Mouse (Mus musculus): ENCODE data around the gene Tpcn2. TPM values are rescaled to one million over a fixed set of nuclear protein-coding genes. Genes with fewer than 3 reads are reported as not detected.
A peak's percentile ranks its signal among the peaks of the same experiment; 100 is the strongest.

The Tpcn2 gene
- polyA plus RNA-seq, 1 experiment from 2014 or later, result 2.4 TPM

- Histone ChIP-seq H3K27me3 (ENCODE audit: control insufficient read depth, insufficient read depth, low read length) (no peaks in the 10 kb centered on the region), H3K9me3 (ENCODE audit: control insufficient read depth, low read length) (no peaks in the 10 kb centered on the region), H3K27ac (ENCODE audit: low read depth, low read length) (no peak overlapping the region), H3K4me3 (ENCODE audit: low read depth, low read length) (no peak overlapping the region), H3K4me1 (replicated peaks; ENCODE audit: control insufficient read depth, insufficient read depth, low read length) (no peaks in the 10 kb centered on the region), H3K4me2 (ENCODE audit: low read depth, low read length, severe bottlenecking) (no peak overlapping the region), H3K9ac (ENCODE audit: low read length) (no peak overlapping the region), H3K36me3 (ENCODE audit: control insufficient read depth, insufficient read depth, low read length) (no peaks in the 10 kb centered on the region)
- DNase-seq (ENCODE audit: low spot score), result no peak
- WGBS, result 73% methylated on average over 2 of the region's 2 CpGs
- ATAC-seq (replicated peaks; ENCODE audit: low FRiP score), result no peak
These were observed 8.9 kb upstream of the Tpcn2 start for GRCm38 (mm10) chr7:145292726-145293125.

DNA sequence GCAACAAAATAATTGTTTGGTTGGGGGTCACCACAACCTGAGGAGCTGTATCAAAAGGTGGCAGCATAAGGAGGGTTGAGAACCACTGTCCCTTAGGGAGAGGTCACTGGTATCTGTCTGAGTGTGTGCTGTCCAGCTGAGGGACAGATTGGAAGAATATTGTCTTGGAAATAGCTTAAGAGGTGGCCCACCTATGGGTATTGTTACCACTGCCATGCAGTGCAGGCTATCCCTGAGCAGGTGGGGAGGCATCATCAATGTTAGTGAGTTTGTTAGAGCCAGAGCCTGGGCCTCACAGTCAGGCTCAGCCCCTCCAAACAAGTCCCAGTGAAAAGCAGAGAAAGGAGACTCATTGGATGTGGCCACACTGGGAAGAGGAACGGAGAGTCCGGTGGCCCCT is 8.0 kb upstream of the Tpcn2 start:
- no peaks in the 10 kb centered on the region for H3K9me3 ChIP-seq (ENCODE audit: control insufficient read depth, low read length)
- DNase-seq (ENCODE audit: low spot score), result no peak
- H3K4me3 ChIP-seq (ENCODE audit: low read depth, low read length), result no peak overlapping the region
- WGBS, result 90% methylated on average over 2 of the region's 2 CpGs
- H3K36me3 ChIP-seq (ENCODE audit: control insufficient read depth, insufficient read depth, low read length), result no peaks in the 10 kb centered on the region
- H3K27ac ChIP-seq (ENCODE audit: low read depth, low read length), result no peak overlapping the region
- no peak overlapping the region for H3K9ac ChIP-seq (ENCODE audit: low read length)
- no peak overlapping the region for H3K4me2 ChIP-seq (ENCODE audit: low read depth, low read length, severe bottlenecking)
- no peak for ATAC-seq (replicated peaks; ENCODE audit: low FRiP score)
- H3K4me1 ChIP-seq (replicated peaks; ENCODE audit: control insufficient read depth, insufficient read depth, low read length), result no peaks in the 10 kb centered on the region
- H3K27me3 ChIP-seq (ENCODE audit: control insufficient read depth, insufficient read depth, low read length), result no peaks in the 10 kb centered on the region

GRCm38 (mm10) chr7:145289302-145289701 is 5.5 kb upstream of the Tpcn2 start:
- ATAC-seq (replicated peaks; ENCODE audit: low FRiP score), result no peak
- Histone ChIP-seq H3K4me3 (ENCODE audit: low read depth, low read length) (no peak overlapping the region), H3K4me2 (ENCODE audit: low read depth, low read length, severe bottlenecking) (no peak overlapping the region), H3K9me3 (ENCODE audit: control insufficient read depth, low read length) (no peaks in the 10 kb centered on the region), H3K9ac (ENCODE audit: low read length) (no peak overlapping the region), H3K36me3 (ENCODE audit: control insufficient read depth, insufficient read depth, low read length) (no peaks in the 10 kb centered on the region), H3K4me1 (replicated peaks; ENCODE audit: control insufficient read depth, insufficient read depth, low read length) (no peaks in the 10 kb centered on the region), H3K27ac (ENCODE audit: low read depth, low read length) (no peak overlapping the region), H3K27me3 (ENCODE audit: control insufficient read depth, insufficient read depth, low read length) (no peaks in the 10 kb centered on the region)
- DNase-seq (ENCODE audit: low spot score), result no peak
- WGBS, result 23% methylated on average over 5 of the region's 5 CpGs

GRCm38 (mm10) chr7:145287410-145287809 is 3.6 kb upstream of the Tpcn2 start:
- H3K4me2 ChIP-seq (ENCODE audit: low read depth, low read length, severe bottlenecking), result no peak overlapping the region
- WGBS, result 84% methylated on average over 6 of the region's 6 CpGs
- H3K36me3 ChIP-seq (ENCODE audit: control insufficient read depth, insufficient read depth, low read length), result no peaks in the 10 kb centered on the region
- no peak overlapping the region for H3K27ac ChIP-seq (ENCODE audit: low read depth, low read length)
- ATAC-seq (replicated peaks; ENCODE audit: low FRiP score), result no peak
- H3K4me3 ChIP-seq (ENCODE audit: low read depth, low read length), result no peak overlapping the region
- H3K9ac ChIP-seq (ENCODE audit: low read length), result no peak overlapping the region
- no peaks in the 10 kb centered on the region for H3K27me3 ChIP-seq (ENCODE audit: control insufficient read depth, insufficient read depth, low read length)
- no peaks in the 10 kb centered on the region for H3K4me1 ChIP-seq (replicated peaks; ENCODE audit: control insufficient read depth, insufficient read depth, low read length)
- DNase-seq (ENCODE audit: low spot score), result no peak
- no peaks in the 10 kb centered on the region for H3K9me3 ChIP-seq (ENCODE audit: control insufficient read depth, low read length)

DNA sequence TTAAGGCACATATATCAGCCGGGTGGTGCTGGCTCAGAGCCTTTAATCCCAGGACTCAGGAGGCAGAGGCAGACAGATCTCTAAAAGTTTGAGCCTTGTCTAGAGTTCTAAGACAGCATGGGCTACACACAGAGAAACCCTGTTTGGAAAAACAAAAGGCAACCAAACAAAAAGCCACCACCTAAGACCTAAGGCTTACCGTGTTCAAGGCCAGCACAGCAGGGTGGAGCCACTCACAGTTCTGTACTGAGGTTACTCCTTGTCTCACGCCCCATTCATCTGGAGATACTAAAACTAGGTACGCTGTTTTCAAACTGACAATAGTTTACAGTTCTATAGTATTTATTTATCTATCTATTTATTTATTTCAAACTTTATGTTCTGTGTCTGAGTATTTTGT is 1.7 kb upstream of the Tpcn2 start:
- no peak overlapping the region for H3K4me2 ChIP-seq (ENCODE audit: low read depth, low read length, severe bottlenecking)
- no peaks in the 10 kb centered on the region for H3K9me3 ChIP-seq (ENCODE audit: control insufficient read depth, low read length)
- no peaks in the 10 kb centered on the region for H3K36me3 ChIP-seq (ENCODE audit: control insufficient read depth, insufficient read depth, low read length)
- H3K4me1 ChIP-seq (replicated peaks; ENCODE audit: control insufficient read depth, insufficient read depth, low read length), result no peaks in the 10 kb centered on the region
- no peak overlapping the region for H3K9ac ChIP-seq (ENCODE audit: low read length)
- ATAC-seq (replicated peaks; ENCODE audit: low FRiP score) (no peak), DNase-seq (ENCODE audit: low spot score) (no peak)
- no peak overlapping the region for H3K4me3 ChIP-seq (ENCODE audit: low read depth, low read length)
- 77% methylated on average over 4 of the region's 4 CpGs for WGBS
- no peak overlapping the region for H3K27ac ChIP-seq (ENCODE audit: low read depth, low read length)
- no peaks in the 10 kb centered on the region for H3K27me3 ChIP-seq (ENCODE audit: control insufficient read depth, insufficient read depth, low read length)

GRCm38 (mm10) chr7:145284293-145284692 is 482 bp upstream of the Tpcn2 start:
- H3K4me1 ChIP-seq (replicated peaks; ENCODE audit: control insufficient read depth, insufficient read depth, low read length), result no peaks in the 10 kb centered on the region
- no peak for DNase-seq (ENCODE audit: low spot score)
- no peaks in the 10 kb centered on the region for H3K27me3 ChIP-seq (ENCODE audit: control insufficient read depth, insufficient read depth, low read length)
- H3K27ac ChIP-seq (ENCODE audit: low read depth, low read length), result no peak overlapping the region
- peak overlapping the region; percentile 58; the same call in 1 of the 2 replicates for H3K4me2 ChIP-seq (ENCODE audit: low read depth, low read length, severe bottlenecking)
- ATAC-seq (replicated peaks; ENCODE audit: low FRiP score), result no peak
- H3K9ac ChIP-seq (ENCODE audit: low read length), result no peak overlapping the region
- H3K4me3 ChIP-seq (ENCODE audit: low read depth, low read length), result no peak overlapping the region; the same call in 1 of the 2 replicates
- no peaks in the 10 kb centered on the region for H3K9me3 ChIP-seq (ENCODE audit: control insufficient read depth, low read length)
- WGBS, result 66% methylated on average over 3 of the region's 3 CpGs
- H3K36me3 ChIP-seq (ENCODE audit: control insufficient read depth, insufficient read depth, low read length), result no peaks in the 10 kb centered on the region

DNA sequence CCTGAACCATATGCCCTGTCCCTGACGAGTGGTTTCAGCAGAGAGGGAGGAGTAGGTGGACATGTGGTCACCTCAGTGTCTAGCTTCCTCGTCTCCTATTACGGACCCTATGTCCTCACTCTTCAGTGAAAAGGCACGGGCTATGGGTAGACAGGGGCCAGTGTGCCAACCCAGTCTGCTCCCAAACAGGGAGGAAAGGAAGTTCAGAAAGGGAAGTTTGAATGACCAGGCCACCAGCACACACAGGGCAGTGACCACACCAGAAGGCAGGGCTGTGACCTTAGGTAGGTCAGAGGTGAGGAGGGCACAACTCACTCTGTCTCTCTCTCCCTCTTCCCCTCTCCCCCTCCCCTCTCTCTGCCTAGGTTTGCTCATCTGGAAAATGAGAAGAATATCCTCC is 770 bp downstream of the Tpcn2 start:
- H3K27ac ChIP-seq (ENCODE audit: low read depth, low read length), result no peak overlapping the region
- ATAC-seq (replicated peaks; ENCODE audit: low FRiP score), result 0 out of 2 replicates have a peak, but pooled peaks have one; percentile 3
- no peak for DNase-seq (ENCODE audit: low spot score)

GRCm38 (mm10) chr7:145281396-145281795 is 2.4 kb downstream of the Tpcn2 start:
- H3K27ac ChIP-seq (ENCODE audit: low read depth, low read length), result no peak overlapping the region

More for the DNA sequence above, 770 bp downstream of the Tpcn2 start:
- no peaks in the 10 kb centered on the region for H3K27me3 ChIP-seq (ENCODE audit: control insufficient read depth, insufficient read depth, low read length)
- peak overlapping the region; percentile 48 for H3K4me3 ChIP-seq (ENCODE audit: low read depth, low read length)
- WGBS, result 58% methylated on average over 4 of the region's 4 CpGs
- peak overlapping the region; percentile 55 for H3K9ac ChIP-seq (ENCODE audit: low read length)
- no peaks in the 10 kb centered on the region for H3K9me3 ChIP-seq (ENCODE audit: control insufficient read depth, low read length)
- no peaks in the 10 kb centered on the region; the same call in 1 of the 2 replicates for H3K36me3 ChIP-seq (ENCODE audit: control insufficient read depth, insufficient read depth, low read length)
- H3K4me2 ChIP-seq (ENCODE audit: low read depth, low read length, severe bottlenecking), result peak overlapping the region; percentile 58
- H3K4me1 ChIP-seq (replicated peaks; ENCODE audit: control insufficient read depth, insufficient read depth, low read length), result no peaks in the 10 kb centered on the region

DNA sequence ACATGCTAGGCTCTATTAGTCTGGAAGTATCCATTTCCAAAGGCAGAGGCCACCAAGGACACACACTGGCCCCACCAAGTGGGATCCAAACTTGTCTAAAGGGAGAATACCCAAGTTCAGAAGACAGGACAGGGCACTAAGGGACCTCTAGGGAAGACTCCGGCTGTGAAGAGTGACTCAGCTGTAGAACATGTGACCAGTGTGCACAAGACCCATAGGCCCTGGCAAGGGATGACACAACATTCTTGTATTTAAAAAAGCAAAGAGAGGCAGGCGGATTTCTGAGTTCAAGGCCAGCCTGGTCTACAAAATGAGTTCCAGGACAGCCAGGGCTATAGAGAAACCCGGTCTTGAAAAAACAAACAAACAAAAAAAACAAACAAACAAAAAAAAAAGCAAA is 8.3 kb downstream of the Tpcn2 start:
- DNase-seq (ENCODE audit: low spot score) (no peak), ATAC-seq (replicated peaks; ENCODE audit: low FRiP score) (no peak)
- Histone ChIP-seq H3K36me3 (ENCODE audit: control insufficient read depth, insufficient read depth, low read length) (peaks cover 2% of the 10 kb centered on the region), H3K4me1 (replicated peaks; ENCODE audit: control insufficient read depth, insufficient read depth, low read length) (no peaks in the 10 kb centered on the region), H3K27me3 (ENCODE audit: control insufficient read depth, insufficient read depth, low read length) (no peaks in the 10 kb centered on the region), H3K4me2 (ENCODE audit: low read depth, low read length, severe bottlenecking) (no peak overlapping the region), H3K9ac (ENCODE audit: low read length) (no peak overlapping the region), H3K27ac (ENCODE audit: low read depth, low read length) (no peak overlapping the region), H3K4me3 (ENCODE audit: low read depth, low read length) (no peak overlapping the region), H3K9me3 (ENCODE audit: control insufficient read depth, low read length) (no peaks in the 10 kb centered on the region)
- WGBS, result 89% methylated on average over 3 of the region's 3 CpGs

More at GRCm38 (mm10) chr7:145281396-145281795, 2.4 kb downstream of the Tpcn2 start:
- 85% methylated on average over 4 of the region's 4 CpGs for WGBS
- no peak overlapping the region for H3K4me3 ChIP-seq (ENCODE audit: low read depth, low read length)
- no peak overlapping the region for H3K9ac ChIP-seq (ENCODE audit: low read length)
- peaks cover 1% of the 10 kb centered on the region for H3K36me3 ChIP-seq (ENCODE audit: control insufficient read depth, insufficient read depth, low read length)
- no peak overlapping the region for H3K4me2 ChIP-seq (ENCODE audit: low read depth, low read length, severe bottlenecking)
- H3K27me3 ChIP-seq (ENCODE audit: control insufficient read depth, insufficient read depth, low read length), result no peaks in the 10 kb centered on the region
- no peaks in the 10 kb centered on the region for H3K4me1 ChIP-seq (replicated peaks; ENCODE audit: control insufficient read depth, insufficient read depth, low read length)
- H3K9me3 ChIP-seq (ENCODE audit: control insufficient read depth, low read length), result no peaks in the 10 kb centered on the region
- ATAC-seq (replicated peaks; ENCODE audit: low FRiP score) (no peak), DNase-seq (ENCODE audit: low spot score) (no peak)
